Mouse (Mus musculus): Measurements from ENCODE around the gene Nrgn.

DNA sequence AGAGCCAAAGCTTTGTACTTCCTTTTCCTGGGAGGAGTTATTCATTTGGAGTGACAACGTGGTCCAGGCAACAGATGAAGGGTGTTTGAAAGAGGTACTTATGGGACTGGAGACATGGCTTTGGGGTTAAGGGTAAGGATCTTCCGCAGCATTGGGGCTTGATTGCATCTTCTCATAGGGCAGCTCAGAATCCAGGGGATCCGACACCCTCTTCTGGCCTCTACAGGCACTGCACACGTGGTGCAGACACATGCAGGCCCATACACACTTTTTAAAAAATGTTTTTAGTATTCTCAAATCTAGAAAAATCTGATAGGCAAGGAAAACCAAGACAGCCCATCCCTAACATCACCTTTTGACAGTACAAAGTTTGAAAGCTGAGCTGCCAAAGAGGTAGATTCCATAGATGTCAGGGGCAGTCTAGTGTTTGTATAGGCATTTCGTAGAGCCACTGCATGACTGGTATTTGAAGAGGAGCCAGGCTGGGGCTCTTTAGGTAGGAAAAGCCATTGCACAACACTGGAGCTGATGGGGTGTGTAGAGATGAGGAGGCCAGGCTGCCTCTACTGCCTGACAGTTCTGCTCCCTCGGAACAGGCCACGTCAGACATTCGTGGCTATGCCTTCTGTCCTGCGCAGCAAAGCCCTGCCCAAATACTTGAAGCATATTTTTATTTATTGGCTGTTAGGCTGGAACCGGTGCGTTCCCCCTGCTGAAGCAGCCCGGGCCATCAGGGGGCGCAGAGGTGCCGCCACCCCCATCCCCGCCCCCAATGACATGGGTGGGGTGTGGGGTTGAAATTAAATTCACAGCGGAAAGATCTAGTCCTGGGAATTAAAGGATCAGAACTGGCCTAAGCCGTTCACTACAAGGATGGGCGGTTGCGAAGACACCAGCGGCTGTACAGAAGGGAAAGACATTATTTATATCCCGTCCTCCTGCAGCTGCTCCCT, 26.0 kb downstream of the Nrgn start:
- TF ChIP-seq TAL1 (IDR thresholded peaks at IDR 0.05; ENCODE audit: low read length): no peak
- TF ChIP-seq GATA1 (IDR thresholded peaks at IDR 0.05; ENCODE audit: low read length): no peak
